Mouse (Mus musculus) lung, postnatal 14 days (tissue): ENCODE data around the gene Fkbpl.

Source experiments
- DNase-seq: peaks from one replicate; pipeline ENCODE4 v3.0.0; 2021

Fkbpl gene

DNA sequence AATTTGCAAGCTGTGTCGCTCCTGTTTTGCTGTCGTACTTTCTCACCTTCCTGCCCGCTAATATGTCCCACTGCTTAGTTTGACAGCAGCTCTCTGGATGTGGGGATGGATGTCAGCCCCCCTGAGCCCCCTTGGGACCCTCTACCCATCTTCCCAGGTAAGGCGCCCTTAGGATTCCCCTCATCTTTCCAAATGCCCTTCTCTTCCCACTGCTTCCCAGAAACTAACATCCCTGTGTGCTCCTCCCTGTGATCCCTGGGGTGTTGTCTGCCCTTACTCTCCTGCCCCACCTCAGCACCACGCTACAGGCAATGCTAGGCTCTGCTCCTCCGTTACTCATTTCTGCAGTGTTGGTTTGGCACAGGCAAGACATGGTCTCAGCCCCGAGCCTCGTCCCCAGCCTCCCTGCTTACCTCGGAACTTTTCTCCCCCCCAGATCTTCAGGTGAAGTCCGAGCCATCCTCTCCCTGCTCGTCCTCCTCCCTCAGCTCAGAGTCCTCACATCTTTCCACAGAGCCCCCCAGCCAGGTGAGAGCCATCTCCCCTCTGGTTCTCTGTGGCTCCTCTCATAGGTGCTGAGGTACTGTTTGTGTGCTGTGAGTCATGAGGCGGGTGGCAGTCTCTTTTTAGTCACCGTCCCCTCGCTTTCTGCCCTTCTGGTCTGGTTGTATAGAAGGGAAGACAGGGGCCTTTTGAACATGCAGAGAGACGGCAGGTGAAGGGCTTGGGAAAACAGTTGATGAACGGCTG lies 3.8 kb downstream of the Fkbpl start:
- no peak for DNase-seq

DNA sequence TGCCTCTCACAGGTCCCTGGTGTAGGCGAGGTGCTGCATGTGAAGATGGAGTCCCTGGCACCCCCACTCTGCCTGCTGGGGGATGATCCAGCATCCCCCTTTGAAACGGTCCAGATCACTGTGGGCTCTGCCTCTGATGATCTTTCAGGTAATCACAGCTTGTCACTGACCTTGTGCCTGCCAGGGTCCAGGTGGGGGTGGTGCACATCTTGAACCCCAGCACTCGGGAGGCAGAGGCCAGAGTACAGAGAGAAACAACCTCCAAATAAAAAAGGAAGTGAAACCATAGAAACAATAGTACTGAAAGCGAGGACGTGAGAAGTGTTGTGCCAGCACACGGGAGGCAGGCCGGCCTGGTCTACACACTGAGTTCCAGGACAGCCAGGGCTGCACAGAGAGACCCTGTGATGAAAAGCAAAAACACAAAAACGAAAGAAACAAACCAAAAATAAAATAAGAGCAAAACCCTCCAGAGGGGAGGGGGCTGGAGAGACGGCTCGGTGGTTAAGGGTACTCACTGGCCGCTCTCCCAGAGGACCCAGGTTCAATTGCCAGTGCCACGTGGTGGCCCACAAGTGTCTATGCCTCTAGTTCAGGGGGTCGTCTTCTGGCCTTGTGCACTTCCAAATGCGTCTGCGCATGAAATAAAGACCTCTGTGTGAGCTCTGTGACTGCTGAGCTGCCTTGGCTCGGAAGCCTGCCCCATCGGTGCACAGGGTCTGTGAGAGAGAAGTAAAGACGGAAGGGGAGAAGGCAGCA lies 4.7 kb downstream of the Fkbpl start:
- DNase-seq, result no peak

DNA sequence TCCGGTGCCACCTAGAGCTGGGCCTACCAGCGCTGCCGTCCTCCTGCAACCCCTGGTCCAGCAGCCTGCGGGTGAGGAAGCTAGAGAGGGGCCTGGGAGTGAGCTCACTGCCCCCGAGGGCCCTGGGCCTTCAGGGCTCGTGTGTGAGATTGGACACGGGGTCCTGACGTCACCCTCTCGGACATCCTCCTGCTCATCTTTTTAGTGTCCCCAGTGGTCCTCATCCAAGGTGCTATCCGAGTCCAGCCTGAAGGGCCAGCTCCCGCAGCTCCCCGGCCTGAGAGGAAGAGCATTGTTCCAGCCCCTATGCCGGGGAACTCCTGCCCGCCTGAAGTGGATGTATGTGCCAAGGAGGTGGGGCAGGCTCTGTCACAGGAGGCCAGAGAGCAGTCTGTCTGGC lies 6.2 kb downstream of the Fkbpl start:
- no peak for DNase-seq

DNA sequence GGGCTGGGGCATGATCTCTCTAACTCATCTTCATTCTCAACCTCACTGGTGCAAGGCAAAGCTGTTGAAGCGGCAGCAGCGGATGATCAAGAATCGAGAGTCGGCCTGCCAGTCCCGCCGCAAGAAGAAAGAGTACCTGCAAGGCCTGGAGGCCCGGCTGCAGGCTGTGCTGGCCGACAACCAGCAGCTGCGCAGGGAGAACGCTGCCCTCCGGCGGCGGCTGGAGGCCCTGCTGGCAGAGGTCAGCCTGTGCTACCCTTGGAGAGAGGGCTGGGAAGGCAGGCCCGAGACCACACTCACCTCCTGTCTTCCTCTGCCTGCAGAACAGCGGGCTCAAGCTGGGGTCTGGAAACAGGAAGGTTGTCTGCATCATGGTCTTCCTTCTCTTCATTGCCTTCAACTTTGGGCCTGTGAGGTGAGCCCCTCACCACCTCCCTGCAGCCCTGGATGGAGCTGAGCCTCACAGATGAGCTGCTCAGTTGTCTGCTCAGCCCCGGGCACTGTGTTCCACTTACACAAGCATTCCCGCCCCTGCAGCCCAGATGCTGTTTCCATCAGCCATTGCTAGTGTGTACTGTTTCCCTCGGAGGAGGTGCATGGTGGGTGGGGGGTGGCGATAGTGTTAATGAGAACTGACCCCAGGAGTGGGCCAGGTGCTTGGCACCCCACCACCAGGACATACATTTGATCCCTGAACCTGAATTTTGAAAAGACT lies 7.1 kb downstream of the Fkbpl start:
- no peak for DNase-seq

DNA sequence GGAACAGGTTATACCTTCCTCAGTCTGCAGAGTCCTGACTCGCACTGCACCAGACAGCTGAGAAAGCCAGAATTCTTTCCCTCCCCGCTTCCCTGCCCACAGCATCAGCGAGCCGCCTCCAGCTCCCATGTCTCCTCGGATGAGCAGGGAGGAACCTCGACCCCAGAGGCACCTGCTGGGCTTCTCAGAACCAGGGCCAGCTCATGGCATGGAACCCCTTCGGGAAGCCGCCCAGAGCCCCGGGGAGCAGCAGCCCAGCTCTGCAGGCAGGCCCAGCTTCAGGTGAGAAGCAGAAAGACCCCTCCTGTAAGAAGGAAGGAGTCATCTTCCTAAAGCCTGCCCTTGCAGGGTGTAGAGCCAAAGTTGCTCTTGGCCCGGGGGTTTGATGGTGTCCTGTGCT lies 8.0 kb downstream of the Fkbpl start:
- DNase-seq, result no peak

DNA sequence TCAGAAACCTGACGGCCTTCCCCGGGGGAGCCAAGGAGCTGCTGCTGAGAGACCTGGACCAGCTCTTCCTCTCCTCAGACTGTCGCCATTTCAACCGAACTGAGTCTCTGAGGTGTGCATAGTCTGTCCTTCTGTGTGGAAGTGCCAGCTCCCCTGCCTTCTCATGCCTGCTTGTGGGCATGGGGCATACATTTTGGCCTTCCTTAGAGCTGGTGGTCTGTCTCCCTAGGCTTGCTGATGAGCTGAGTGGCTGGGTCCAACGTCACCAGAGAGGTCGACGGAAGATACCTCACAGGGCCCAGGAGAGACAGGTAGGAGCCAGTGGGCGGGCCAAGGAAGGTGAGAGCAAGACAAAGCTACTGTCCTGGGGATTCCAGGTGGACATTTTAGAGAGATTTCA lies 8.4 kb downstream of the Fkbpl start:
- no peak for DNase-seq

DNA sequence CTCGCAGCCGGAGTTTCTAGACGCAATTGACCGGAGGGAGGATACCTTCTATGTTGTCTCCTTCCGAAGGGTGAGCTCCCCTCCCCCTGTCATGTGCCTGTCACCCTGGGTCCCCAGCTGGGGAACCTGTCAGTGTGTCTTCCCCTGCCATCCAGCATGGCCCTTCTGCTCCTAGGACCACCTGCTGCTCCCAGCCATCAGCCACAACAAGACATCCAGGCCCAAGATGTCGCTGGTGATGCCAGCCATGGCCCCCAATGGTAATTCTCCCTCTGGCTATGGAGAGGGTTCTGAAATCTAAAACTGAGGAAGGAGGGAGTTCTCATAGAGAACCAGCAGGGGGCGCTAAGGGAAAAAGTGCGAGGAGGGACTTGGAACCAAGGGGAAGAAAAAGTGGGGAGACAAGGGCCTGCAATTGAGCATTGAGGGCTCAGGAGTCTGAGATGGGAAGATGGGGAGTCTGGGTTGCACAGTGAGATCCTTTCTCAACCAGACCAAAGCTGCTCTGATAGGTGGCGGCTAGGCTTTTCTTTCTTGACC lies 9.3 kb downstream of the Fkbpl start:
- DNase-seq, result peak; percentile 85

DNA sequence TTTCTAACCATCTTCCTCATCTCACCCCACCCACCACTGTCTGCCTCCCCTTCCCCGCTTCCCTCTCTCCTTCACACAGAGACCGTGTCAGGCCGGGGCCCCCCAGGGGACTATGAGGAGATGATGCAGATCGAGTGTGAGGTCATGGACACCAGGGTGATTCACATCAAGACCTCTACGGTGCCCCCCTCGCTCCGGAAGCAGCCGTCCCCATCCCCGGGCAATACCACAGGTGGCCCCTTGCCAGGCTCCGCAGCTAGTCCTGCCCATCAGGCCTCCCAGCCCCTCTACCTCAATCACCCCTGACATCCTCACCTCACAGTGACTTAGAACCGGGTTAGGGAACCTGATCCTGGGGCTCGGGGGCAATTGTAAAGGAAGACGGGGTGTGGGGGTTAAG lies 9.8 kb downstream of the Fkbpl start:
- no peak for DNase-seq

DNA sequence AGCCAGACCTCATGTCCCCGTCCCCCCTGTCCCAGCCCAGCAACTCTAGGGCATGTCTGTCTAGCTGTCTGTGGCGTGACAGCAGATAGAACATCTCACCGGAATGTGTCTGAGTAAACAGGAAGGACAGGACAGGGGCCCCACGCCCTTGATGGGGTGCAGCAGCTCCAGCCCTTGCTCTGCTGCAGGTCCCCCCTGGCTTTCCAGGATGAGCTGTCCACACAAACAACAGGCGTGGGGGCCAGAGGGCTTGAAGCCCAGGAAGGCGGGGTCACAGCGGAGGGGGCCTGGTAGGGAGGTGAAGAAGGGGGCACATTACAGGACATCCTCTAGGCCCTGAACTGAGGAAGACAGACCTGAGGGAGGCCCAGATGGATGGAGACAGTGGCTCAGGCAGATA lies 10.6 kb downstream of the Fkbpl start:
- DNase-seq, result peak; percentile 72

DNA sequence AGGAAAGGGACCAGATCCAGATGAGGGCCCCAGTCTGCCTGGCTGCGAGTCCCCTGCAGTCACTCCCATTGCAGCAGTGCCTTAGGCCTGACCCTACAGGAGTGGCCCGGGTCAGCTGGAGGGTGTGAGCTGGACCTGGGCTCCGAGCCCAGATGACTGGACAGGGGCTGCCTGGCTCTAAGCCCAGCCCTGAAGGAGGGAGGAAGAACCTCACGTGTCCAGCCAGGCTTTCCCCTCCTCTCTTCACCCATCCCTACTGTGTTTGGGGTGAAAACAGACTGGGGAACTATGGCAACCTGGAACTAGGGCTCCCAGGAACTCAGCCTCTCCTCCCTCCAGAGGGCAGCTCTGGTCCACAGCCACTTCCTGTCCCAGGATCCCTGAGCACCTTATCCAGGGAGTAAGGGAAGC lies 11.0 kb downstream of the Fkbpl start:
- DNase-seq, result peak; percentile 91

DNA sequence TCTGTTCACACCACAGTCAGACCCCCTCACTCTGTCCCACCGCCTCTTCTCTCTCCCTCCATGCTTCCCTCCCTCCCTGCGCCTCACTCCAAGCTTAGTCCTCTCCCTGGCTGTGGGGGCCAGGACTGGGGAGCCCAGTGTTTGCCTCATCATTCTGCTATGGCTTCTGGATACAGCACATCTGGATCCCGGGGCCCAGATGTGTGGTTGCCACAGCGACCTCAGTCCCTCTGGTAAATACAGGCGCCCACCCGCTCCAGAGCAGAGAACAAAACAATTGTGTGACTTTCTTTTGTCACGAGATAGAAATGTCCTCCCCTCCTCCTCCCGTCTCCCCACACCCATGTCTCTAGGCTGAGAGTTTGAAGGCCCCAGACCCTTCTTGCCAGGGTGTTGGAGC lies 12.1 kb downstream of the Fkbpl start:
- DNase-seq, result no peak

DNA sequence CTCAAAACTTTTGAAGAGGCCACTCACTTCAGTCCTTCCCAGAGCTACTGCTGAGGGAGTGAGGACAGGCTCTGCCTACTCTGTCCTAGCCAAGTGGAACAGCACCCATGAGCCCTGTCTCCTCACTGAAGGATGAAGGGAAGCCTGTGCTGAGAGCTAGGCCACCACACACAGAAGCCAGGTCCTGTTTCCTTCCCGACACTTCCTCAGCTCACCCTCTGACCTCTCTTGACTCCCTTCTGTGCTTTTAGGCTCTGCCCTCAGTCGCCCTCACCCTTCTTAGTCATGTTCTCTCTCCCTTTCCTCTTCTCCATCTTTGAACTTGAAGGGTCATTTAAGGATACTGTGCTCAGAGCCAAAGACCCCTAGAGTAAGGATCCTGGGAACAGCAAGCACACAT lies 12.7 kb downstream of the Fkbpl start:
- DNase-seq, result no peak

DNA sequence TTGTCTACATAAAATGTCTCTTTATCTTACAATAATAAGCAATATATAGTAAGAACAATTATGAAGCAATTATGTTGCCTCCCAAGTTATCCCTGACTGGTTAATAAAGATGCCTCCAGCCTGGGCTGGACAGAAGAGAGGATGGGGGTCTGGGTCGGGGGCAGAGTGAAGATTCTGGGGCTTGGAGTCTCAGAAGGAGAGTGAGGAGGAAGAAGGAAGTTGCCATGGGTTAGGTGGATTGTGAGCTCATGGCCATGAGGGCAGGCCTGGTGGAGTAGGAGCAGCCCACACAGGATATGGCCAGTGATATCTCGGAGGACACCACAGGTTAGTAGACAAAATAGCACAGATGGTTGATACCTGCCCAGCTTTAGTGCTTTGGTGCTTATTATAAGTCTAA lies 13.6 kb downstream of the Fkbpl start:
- no peak for DNase-seq

DNA sequence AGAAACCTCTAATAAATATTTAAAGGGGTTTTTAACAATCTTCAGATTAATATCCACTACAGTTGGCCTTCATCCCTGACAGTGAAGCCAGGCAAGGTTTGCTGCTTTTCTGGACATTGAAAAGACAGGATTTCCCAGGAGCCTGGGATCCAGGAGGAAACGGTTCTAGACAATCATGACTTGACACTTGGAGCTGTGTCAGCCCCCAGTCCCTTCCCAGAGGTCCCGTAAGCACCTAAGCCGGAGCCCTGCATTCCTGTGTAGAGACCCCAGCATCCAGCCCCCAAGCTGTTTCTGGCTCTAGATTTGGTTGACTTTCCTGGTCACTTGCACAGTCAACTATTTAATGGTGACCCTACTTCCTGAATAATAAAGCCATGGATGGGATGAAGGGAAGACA lies 14.0 kb downstream of the Fkbpl start:
- no peak for DNase-seq

DNA sequence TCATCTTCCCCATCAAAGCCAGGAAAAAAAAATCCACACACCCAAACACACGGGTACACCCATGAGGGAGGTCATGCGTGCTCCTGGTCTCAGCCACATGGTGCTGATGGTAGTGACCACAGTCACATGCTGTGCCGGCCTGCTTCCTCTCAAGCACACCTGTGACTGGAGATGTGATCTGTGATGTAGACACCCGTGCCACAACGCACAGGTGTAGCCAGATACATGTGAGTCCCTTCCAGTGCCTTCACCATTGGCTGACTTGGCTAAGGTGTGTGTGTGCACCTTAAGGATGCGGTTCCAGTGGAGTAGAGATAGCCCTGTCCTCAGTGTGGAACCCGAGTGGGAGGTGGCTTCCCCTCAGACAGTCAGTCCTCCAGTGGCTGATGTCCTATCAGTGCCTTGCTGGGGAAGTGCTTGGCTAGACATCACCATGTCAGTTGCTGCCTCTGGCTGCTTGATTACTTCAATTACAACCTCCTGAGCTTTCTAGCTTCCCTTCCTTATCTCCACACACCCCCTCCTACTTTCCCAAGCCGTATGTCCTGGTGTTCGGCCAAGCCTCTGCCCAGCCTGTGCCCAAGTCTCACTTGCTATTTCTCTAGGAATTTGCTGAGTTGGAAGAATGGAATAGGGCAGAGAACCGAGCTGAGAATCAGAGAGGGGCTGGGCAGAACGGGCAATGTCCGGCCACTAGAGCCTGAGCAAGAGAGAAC lies 14.8 kb downstream of the Fkbpl start:
- no peak for DNase-seq

DNA sequence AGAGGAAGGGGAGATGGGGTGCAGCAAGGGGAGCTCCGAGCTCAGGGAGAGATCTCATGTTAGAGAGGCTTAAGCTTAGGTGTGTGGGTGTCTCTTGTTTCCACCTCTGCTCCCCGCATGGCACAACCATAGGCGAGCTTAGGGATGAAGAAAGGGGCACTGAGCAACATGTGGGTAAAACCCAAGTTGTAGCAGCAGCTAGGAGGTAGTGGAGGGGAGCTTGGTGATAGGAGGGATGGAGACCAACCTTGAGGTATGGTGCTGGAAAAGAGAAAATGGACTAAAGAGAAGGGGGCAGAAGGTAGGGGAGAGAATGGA lies 15.3 kb downstream of the Fkbpl start:
- no peak for DNase-seq

DNA sequence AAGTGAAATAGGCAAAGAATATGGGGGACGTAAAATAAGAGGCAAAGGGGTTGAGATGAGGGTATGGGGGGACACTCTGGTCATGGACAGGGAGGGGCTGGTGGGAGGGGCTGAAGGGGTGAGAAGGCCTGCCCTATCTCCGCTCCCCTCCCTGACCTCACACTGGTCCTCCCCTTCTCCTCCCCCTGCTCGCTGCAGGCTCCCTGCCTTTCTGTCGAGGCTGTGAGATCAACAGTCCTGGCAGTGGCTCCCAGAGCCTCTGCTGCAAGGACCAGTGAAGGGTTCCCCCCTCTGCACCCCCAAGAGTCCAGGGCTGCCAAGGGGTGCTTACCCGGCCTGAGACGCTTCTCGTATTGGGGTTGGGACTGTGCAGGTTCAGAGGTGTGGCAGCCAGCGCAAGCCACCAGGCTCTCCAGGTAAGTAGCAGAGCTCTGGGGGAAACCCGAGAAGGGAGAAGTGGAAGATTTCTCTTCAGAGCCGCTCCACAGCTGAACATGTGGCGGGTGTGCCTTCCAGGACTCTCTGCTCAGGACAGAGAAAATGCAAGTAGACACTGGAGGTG lies 15.8 kb downstream of the Fkbpl start:
- no peak for DNase-seq

DNA sequence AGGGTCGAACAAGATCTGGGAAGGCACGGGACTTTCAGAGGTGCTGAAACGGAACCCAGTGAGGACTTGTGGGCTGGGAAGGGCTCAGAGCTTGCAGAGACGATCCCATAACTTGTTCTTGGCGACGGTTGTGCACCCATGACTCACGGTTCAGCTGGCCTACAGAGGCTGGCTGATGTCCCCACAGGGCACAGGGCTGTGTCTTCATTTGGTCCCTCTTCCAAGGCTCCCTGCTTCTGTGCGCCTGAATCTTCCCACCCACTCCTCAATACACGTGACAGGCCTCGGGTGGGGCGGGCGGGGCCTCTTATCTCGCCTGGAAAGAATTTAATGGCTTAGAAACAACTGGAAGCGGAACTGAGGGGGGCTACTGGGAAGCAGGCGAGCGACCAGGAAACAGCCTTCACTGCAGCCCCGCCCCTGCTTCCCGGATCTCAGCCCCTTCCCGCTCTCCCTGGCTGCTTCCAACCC lies 16.6 kb downstream of the Fkbpl start:
- peak; percentile 70 for DNase-seq

DNA sequence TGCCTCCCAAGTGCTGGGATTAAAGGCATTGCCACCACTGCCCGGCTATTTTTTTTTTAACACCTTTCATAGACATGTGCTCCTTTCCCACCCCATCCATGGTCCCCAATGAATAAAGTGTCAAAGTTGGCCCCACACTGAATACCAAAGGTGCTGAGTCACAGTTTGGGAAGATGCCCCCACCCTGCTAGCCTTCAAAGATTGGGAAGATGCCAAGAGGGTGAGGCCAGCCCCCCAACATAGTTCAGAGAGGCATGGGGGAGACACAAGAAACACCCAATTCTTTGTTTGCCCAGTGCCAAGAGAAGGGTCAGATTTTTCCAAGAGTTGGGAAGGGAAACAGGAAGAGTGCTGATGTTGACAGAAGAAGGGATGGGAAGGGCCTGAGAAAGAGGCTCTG lies 17.9 kb downstream of the Fkbpl start:
- DNase-seq, result no peak

DNA sequence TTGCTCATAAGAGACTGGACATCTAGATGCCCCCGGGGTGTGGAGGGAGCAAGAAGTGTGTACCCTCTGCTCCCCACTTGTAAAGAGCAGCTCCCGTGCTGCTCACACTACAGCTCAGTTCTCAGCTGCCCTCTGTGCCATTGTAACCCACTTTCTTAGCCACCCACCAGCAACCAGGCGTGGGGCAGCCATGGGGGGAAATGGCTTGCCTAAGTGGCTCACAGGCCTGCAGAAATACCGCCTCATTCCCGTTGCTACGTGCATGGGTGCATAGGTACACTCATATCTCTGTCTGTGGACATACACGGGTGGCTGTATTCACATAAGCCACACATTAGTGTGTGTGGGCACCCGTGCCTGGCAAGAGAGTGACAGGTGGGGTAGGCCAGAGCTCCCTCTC lies 18.4 kb downstream of the Fkbpl start:
- DNase-seq, result no peak

DNA sequence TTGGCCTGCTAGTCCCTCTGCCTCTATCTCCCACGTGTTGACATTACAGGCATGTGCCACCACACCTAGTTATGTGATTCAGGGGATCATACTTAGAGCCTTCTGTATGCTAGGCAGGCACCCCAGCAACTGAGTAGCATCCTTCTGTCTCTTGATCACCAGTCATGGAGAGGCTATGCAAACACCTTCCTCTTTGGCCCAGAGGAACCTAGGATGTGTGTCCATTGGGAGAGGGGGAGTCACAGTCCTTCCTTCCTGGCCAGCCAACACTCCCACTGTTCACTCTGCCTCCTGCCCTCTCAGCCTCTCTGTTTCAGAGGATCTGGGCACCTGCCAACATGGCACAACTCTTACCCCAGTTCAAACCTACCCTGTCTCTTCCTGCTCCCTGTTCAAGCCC lies 19.0 kb downstream of the Fkbpl start:
- no peak for DNase-seq

DNA sequence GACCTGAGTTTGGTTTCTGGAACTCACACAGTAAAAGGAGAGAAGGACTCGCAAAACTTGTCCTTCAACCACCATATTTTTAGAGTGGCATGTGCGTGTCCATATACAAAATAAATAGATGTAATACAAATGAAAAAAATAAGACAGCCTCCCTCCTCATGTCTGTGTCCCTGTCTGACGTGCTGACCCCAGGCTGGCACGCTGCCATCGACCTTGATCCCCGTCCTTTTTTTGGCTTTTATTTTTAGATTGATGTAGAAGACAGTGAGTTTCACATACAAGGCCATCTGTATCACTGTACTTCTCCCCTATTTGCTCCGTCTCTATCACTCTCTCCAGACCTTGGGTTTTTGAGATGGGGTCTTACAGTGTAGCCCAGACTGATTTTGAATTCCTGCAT lies 19.9 kb downstream of the Fkbpl start:
- no peak for DNase-seq

DNA sequence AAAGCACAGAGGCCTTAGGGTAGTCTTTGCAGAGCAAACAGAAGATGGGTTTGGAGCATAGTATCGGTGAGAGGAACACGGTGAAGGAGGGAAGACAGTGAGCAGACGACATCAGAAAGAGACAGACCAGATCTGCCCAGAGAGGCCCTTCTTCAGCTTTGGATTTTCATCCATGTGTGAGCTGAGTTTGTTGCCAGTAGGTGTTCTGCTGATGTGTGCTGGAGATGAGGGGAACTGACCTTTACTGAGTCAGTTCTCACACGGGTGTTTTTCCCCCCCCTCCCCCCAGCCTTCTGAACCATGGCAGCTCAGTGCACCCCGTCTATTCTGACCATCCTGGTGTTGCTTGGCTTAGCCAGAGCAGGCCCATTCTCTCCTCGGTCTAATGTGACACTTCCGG lies 25.7 kb downstream of the Fkbpl start, which contains the start of gene Tnxb:
Gene Tnxb (plus strand): TSS at position 301 of the 400 bp plus-strand sequence.
- no peak for DNase-seq
